Mouse (Mus musculus) lung, adult 10 weeks (tissue): ENCODE measurements around the gene Rhox4g. TPM values are rescaled to one million over a fixed set of nuclear protein-coding genes. Genes with fewer than 3 reads are reported as not detected.

Experiments used
- polyA plus RNA-seq: library from polyadenylated mRNA; stranded (reverse); fragments of 350-450 nt; fragmentation: Illumina TruSeq; extraction: RNeasy Lipid Tissue Mini Kit (QIAGEN cat#74804); gene quantifications from one replicate; pipeline ENCODE4 v1.2.3, GENCODE M21; 2014; ENCODE audit warnings: low read depth, low replicate concordance; ENCODE audit not compliant: insufficient read depth

Gene Rhox4g
- polyA plus RNA-seq: not detected

DNA sequence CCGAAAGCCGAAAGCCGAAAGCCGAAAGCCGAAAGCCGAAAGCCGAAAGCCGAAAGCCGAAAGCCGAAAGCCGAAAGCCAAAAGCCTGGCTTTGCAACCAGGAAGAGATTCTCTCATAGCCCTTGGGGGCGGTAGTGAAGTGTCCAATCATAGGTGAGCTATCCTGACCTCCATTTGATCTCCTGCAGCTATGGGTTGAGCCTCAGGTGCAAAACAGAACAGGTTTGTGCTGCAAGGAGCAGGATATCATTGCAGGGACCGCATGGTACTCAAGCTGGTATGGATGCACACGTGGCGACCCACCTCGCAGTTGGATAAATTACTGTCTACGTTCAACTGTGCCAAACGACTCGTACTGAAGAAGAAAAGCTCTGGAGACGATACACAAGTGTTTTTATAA, at the start of gene Rhox4g:
Gene Rhox4g, minus strand, starts transcription at position 101 of the 400 bp plus-strand sequence.

DNA sequence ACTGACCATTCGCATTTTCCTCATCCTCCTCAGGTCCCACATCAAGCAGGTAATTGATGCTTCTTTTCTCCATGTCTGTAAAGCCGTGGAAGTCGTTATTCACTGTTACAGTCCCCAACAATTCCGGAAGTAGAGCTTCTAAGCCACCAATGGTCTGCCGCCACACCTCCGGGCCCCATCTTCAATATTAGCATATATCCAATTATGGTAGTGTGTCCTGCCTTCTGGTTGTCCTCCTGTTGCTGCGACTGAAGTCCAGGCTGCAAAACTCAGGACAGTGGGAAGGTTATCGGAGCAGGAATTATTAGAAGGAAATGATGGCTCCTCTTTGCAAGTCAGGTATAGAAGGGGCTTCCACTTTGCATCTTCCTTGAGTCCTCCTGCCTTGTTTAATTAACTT, 22.1 kb upstream of the Rhox4g start, which contains the start of gene Rhox2h:
Gene Rhox2h, minus strand, starts transcription at position 101 of the 400 bp plus-strand sequence.

DNA sequence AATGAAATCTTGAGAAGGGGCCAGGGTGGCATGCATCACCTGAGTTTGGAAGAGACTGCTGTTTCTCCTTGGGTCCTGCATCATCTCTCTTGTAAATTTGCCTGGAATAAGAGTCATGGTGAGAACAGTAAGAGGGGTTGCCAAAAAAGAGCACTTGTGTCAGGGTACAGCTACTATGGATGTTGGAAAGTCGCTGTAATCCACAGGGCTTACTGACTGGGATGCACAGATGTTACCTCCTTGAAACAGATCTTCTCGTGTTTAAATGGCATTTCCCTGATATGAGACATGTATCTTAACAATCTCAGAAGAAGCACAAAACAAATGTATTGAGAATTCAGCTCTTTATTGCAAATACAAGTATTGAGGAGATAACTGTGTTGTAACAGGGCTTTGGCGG, 17.5 kb upstream of the Rhox4g start, which contains the start of gene Rhox3h:
Gene Rhox3h, minus strand, starts transcription at position 101 of the 400 bp plus-strand sequence.

DNA sequence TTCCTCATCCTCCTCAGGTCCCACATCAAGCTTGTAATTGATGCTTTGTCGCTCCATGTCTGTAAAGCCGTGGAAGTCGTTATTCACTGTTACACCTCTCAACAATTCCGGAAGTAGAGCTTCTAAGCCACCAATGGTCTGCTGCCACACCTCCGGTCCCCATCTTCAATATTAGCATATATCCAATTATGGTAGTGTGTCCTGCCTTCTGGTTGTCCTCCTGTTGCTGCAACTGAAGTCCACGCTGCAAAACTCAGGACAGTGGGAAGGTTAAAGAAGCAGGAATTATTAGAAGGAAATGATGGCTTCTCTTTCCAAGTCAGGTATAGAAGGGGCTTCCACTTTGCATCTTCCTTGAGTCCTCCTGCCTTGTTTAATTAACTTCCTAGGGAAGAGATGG, 7.8 kb downstream of the Rhox4g start, which contains the start of gene Rhox2g:
Gene Rhox2g, minus strand, starts transcription at position 101 of the 400 bp plus-strand sequence.

DNA sequence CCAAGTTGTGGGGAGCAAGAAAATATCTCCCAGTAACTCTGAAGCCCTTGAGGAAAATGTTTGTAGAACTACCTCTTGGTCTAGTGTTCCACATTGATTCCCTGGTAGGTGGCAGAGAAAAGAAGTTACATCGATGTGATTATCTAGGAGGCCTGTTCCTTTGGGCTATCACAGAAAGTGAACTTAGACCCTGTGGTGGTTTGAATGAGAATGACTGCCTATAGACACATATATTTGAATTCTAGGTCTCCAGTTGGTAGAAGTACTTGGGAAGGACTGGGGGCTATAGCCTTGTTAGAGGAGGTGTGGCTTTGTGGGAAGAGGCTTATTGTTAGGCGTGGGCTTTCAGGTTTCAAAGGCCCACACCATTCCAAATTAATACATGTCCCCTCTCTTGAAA, 22.6 kb downstream of the Rhox4g start, which contains the start of gene Rhox3g:
Gene Rhox3g, minus strand, starts transcription at position 101 of the 400 bp plus-strand sequence.

DNA sequence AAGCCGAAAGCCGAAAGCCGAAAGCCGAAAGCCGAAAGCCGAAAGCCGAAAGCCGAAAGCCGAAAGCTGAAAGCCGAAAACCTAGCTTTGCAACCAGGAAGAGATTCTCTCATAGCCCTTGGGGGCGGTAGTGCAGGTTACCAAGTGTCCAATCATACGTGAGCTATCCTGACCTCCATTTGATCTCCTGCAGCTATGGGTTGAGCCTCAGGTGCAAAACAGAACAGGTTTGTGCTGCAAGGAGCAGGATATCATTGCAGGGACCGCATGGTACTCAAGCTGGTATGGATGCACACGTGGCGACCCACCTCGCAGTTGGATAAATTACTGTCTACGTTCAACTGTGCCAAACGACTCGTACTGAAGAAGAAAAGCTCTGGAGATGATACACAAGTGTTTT, 43.5 kb downstream of the Rhox4g start, which contains the start of gene Rhox4f:
Gene Rhox4f, minus strand, starts transcription at position 101 of the 400 bp plus-strand sequence.

Other genes starting within 250 kb of the Rhox4g start
- gene Rhox2b, start 239.3 kb downstream of the Rhox4g start, polyA plus RNA-seq: not detected
- gene Rhox4b, start 218.8 kb downstream of the Rhox4g start, polyA plus RNA-seq: not detected
- gene Rhox2c, start 197.6 kb downstream of the Rhox4g start, polyA plus RNA-seq: not detected
- gene Rhox3c, start 192.7 kb downstream of the Rhox4g start, polyA plus RNA-seq: not detected
- not detected for gene Rhox4c, start 171.0 kb downstream of the Rhox4g start, polyA plus RNA-seq
- gene Rhox2d, start 157.9 kb downstream of the Rhox4g start, polyA plus RNA-seq: not detected
- not detected for gene Rhox4d, start 137.0 kb downstream of the Rhox4g start, polyA plus RNA-seq
- not detected for gene Rhox2e, start 120.9 kb downstream of the Rhox4g start, polyA plus RNA-seq
- gene Rhox3e, start 109.3 kb downstream of the Rhox4g start, polyA plus RNA-seq: not detected
- gene Rhox4e, start 93.9 kb downstream of the Rhox4g start, polyA plus RNA-seq: not detected
- gene Rhox2f, start 79.9 kb downstream of the Rhox4g start, polyA plus RNA-seq: not detected
- not detected for gene Rhox3f, start 70.3 kb downstream of the Rhox4g start, polyA plus RNA-seq
- gene Rhox4f, start 43.6 kb downstream of the Rhox4g start, polyA plus RNA-seq: not detected
- not detected for gene Rhox3g, start 22.7 kb downstream of the Rhox4g start, polyA plus RNA-seq
- not detected for gene Rhox2g, start 7.9 kb downstream of the Rhox4g start, polyA plus RNA-seq
- not detected for gene Rhox3h, start 17.4 kb upstream of the Rhox4g start, polyA plus RNA-seq
- gene Rhox2h, start 21.9 kb upstream of the Rhox4g start, polyA plus RNA-seq: not detected
- 0.45 TPM for gene Rhox5, start 153.5 kb upstream of the Rhox4g start, polyA plus RNA-seq
- gene Rhox6, start 175.6 kb upstream of the Rhox4g start, polyA plus RNA-seq: not detected
- gene Rhox7a, start 180.4 kb upstream of the Rhox4g start, polyA plus RNA-seq: not detected
- not detected for gene Rhox8, start 227.6 kb upstream of the Rhox4g start, polyA plus RNA-seq
- not detected for gene Rhox7b, start 245.9 kb upstream of the Rhox4g start, polyA plus RNA-seq